Mouse (Mus musculus) hindbrain, embryonic 14.5 days (tissue): ENCODE measurements around the gene Dcbld1. TPM values are rescaled to one million over a fixed set of nuclear protein-coding genes. Genes with fewer than 3 reads are reported as not detected.

Experiments used
- ATAC-seq: fragments of 200-750 bp; cut with Nextera tagmentation; 2 replicates; pipeline ENCODE4 v1.8.0; 2017; ENCODE audit warnings: moderate number of reproducible peaks, mild to moderate bottlenecking, moderate TSS enrichment, moderate library complexity; ENCODE audit not compliant: low FRiP score
- DNase-seq: peaks from one replicate; pipeline ENCODE4 v3.0.0-alpha.2; 2015; ENCODE audit warnings: low spot score
- H3K27ac ChIP-seq: fragments of 300-500 bp; sonication (generic); 2 replicates; pipeline ENCODE4 v1.5.1; 2014; ENCODE audit warnings: mild to moderate bottlenecking, moderate library complexity
- H3K27me3 ChIP-seq: fragments of 300-500 bp; sonication (generic); 2 replicates; pipeline ENCODE4 v1.6.1; 2014; ENCODE audit warnings: mild to moderate bottlenecking, low read length, mixed read lengths; ENCODE audit not compliant: control insufficient read depth, insufficient read depth
- H3K36me3 ChIP-seq: fragments of 300-500 bp; sonication (generic); replicated peaks from 2 replicates; pipeline ENCODE4 v1.6.1; 2014; ENCODE audit not compliant: control insufficient read depth, insufficient read depth
- H3K4me1 ChIP-seq: fragments of 300-500 bp; sonication (generic); replicated peaks from 2 replicates; pipeline ENCODE4 v1.6.1; 2014; ENCODE audit warnings: antibody characterized with exemption, low read length, mixed read lengths; ENCODE audit not compliant: control insufficient read depth, insufficient read depth
- H3K4me2 ChIP-seq: fragments of 300-500 bp; sonication (generic); replicated peaks from 2 replicates; pipeline ENCODE4 v1.6.1; 2014; ENCODE audit warnings: mild to moderate bottlenecking, moderate library complexity
- H3K4me3 ChIP-seq: fragments of 300-500 bp; sonication (generic); replicated peaks from 2 replicates; pipeline ENCODE4 v1.5.1; 2014; ENCODE audit warnings: mild to moderate bottlenecking, low read length
- H3K9ac ChIP-seq: fragments of 300-500 bp; sonication (generic); 2 replicates; pipeline ENCODE4 v1.6.1; 2014
- H3K9me3 ChIP-seq: fragments of 300-500 bp; sonication (generic); 2 replicates; pipeline ENCODE4 v1.6.1; 2016; ENCODE audit warnings: low read length; ENCODE audit not compliant: control insufficient read depth
- WGBS: fragments of 180-500 bp; shearing (Covaris S2); extraction: QIAGEN DNeasy Blood & Tissue Kit; methylation state at CpG from one replicate; pipeline ENCODE4 v1.1.7; 2014; 5-methylcytosine and 5-hydroxymethylcytosine counted together
- polyA plus RNA-seq: library from polyadenylated mRNA; unstranded; fragments of >200 nt; fragmentation: Nextera tagmentation; extraction: Ambion mirVana; gene quantifications from 2 replicates; pipeline ENCODE4 v1.2.1, GENCODE M21; 2014

Dcbld1 gene
- polyA plus RNA-seq, 1 experiment from 2014 or later: 23.6 TPM

- Histone ChIP-seq H3K27ac (no peak overlapping the region), H3K9ac (no peak overlapping the region), H3K9me3 (no peaks in the 10 kb centered on the region), H3K4me1 (no peaks in the 10 kb centered on the region), H3K4me2 (no peak overlapping the region), H3K36me3 (no peaks in the 10 kb centered on the region), H3K4me3 (no peak overlapping the region), H3K27me3 (no peaks in the 10 kb centered on the region)
- WGBS: 90% methylated on average over 2 of the region's 2 CpGs
- DNase-seq: no peak
- no peak for ATAC-seq
Measured at GRCm38 (mm10) chr10:52257768-52258167, 24.3 kb downstream of the Dcbld1 start.

- Histone ChIP-seq H3K9me3 (no peaks in the 10 kb centered on the region), H3K9ac (no peak overlapping the region), H3K4me1 (no peaks in the 10 kb centered on the region), H3K36me3 (no peaks in the 10 kb centered on the region), H3K27me3 (no peaks in the 10 kb centered on the region), H3K4me2 (no peak overlapping the region), H3K4me3 (no peak overlapping the region), H3K27ac (no peak overlapping the region)
- DNase-seq: no peak
- no peak for ATAC-seq
- 59% methylated on average over 13 of the region's 13 CpGs for WGBS
Measured at GRCm38 (mm10) chr10:52258180-52258948, 24.9 kb downstream of the Dcbld1 start.

- WGBS: 94% methylated on average over 4 of the region's 4 CpGs
- Histone ChIP-seq H3K9ac (no peak overlapping the region), H3K27me3 (no peaks in the 10 kb centered on the region), H3K4me2 (no peak overlapping the region), H3K9me3 (no peaks in the 10 kb centered on the region), H3K4me1 (no peaks in the 10 kb centered on the region), H3K4me3 (no peak overlapping the region), H3K27ac (no peak overlapping the region), H3K36me3 (no peaks in the 10 kb centered on the region)
- no peak for ATAC-seq
- DNase-seq: no peak
Measured at GRCm38 (mm10) chr10:52260209-52260608, 26.8 kb downstream of the Dcbld1 start.

- Histone ChIP-seq H3K4me1 (no peaks in the 10 kb centered on the region), H3K36me3 (no peaks in the 10 kb centered on the region), H3K27me3 (no peaks in the 10 kb centered on the region), H3K4me3 (no peak overlapping the region), H3K9ac (no peak overlapping the region), H3K4me2 (no peak overlapping the region), H3K9me3 (no peaks in the 10 kb centered on the region), H3K27ac (no peak overlapping the region)
- 94% methylated on average over 5 of the region's 5 CpGs for WGBS
- ATAC-seq (no peak), DNase-seq (no peak)
Measured at GRCm38 (mm10) chr10:52264162-52264561, 30.7 kb downstream of the Dcbld1 start.

- Histone ChIP-seq H3K4me1 (no peaks in the 10 kb centered on the region), H3K27ac (no peak overlapping the region), H3K9ac (no peak overlapping the region), H3K27me3 (no peaks in the 10 kb centered on the region), H3K9me3 (no peaks in the 10 kb centered on the region), H3K4me2 (no peak overlapping the region), H3K4me3 (no peak overlapping the region), H3K36me3 (no peaks in the 10 kb centered on the region)
- 92% methylated on average over 5 of the region's 5 CpGs for WGBS
- ATAC-seq: no peak
- no peak for DNase-seq
Measured at GRCm38 (mm10) chr10:52268879-52269278, 35.5 kb downstream of the Dcbld1 start.

- Histone ChIP-seq H3K27me3 (no peaks in the 10 kb centered on the region), H3K9me3 (no peaks in the 10 kb centered on the region), H3K4me1 (0 out of 2 replicates have a peak, but pooled peaks cover 14% of the 10 kb centered on the region), H3K27ac (no peak overlapping the region), H3K9ac (no peak overlapping the region), H3K4me2 (no peak overlapping the region), H3K36me3 (no peaks in the 10 kb centered on the region), H3K4me3 (no peak overlapping the region)
- ATAC-seq (no peak), DNase-seq (no peak)
- 89% methylated on average over 5 of the region's 5 CpGs for WGBS
Measured at GRCm38 (mm10) chr10:52271385-52271784, 38.0 kb downstream of the Dcbld1 start.

- DNase-seq (no peak), ATAC-seq (no peak)
- Histone ChIP-seq H3K27me3 (no peaks in the 10 kb centered on the region), H3K9ac (no peak overlapping the region), H3K36me3 (no peaks in the 10 kb centered on the region), H3K9me3 (no peaks in the 10 kb centered on the region), H3K4me3 (no peak overlapping the region), H3K4me1 (0 out of 2 replicates have a peak, but pooled peaks cover 14% of the 10 kb centered on the region), H3K27ac (no peak overlapping the region), H3K4me2 (no peak overlapping the region)
- WGBS: 70% methylated on average over 2 of the region's 2 CpGs
Measured at GRCm38 (mm10) chr10:52273012-52273411, 39.6 kb downstream of the Dcbld1 start.

GRCm38 (mm10) chr10:52274001-52274909 is 40.8 kb downstream of the Dcbld1 start:
- no peak overlapping the region for H3K9ac ChIP-seq
- peak overlapping the region; percentile 33 for H3K4me2 ChIP-seq

More at GRCm38 (mm10) chr10:52274001-52274909, 40.8 kb downstream of the Dcbld1 start:
- WGBS: 10% methylated on average over 8 of the region's 8 CpGs
- no peaks in the 10 kb centered on the region for H3K27me3 ChIP-seq
- peak; percentile 77; the same call in 1 of the 2 replicates for ATAC-seq
- H3K4me1 ChIP-seq: 0 out of 2 replicates have a peak, but pooled peaks cover 14% of the 10 kb centered on the region
- peak overlapping the region; percentile 69; the same call in 1 of the 2 replicates for H3K27ac ChIP-seq
- no peaks in the 10 kb centered on the region for H3K9me3 ChIP-seq
- no peaks in the 10 kb centered on the region for H3K36me3 ChIP-seq
- no peak overlapping the region for H3K4me3 ChIP-seq
- DNase-seq: peak; percentile 48
